Mouse (Mus musculus) liver, adult (tissue): ENCODE data around the gene Tomm40l.

Experiments
- GATA4 ChIP-seq: IDR thresholded peaks from 2 replicates; pipeline ENCODE4 v1.6.1; 2014; ENCODE audit warnings: mild to moderate bottlenecking, low read length; ENCODE audit not compliant: insufficient replicate concordance

Gene Tomm40l

GRCm38 (mm10) chr1:171256937-171257548 lies 34.7 kb upstream of the Tomm40l start:
- no peak for TF ChIP-seq GATA4

- TF ChIP-seq GATA4, result no peak
These were observed 33.9 kb upstream of the Tomm40l start for GRCm38 (mm10) chr1:171256095-171256818.

DNA sequence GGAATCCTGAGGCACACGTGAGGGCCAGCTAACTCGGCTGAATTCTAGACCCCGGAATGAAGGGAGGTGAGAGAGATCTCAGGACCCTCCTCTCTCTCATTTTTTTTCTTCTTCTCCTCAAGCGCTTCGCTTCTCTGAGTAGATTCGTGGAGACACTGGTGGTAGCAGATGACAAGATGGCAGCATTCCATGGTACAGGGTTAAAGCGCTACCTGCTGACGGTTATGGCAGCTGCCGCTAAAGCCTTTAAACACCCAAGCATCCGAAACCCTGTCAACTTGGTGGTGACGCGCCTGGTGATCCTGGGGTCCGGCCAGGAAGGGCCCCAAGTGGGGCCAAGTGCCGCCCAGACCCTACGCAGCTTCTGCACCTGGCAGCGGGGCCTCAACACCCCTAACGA lies 30.1 kb upstream of the Tomm40l start:
- no peak for TF ChIP-seq GATA4

DNA sequence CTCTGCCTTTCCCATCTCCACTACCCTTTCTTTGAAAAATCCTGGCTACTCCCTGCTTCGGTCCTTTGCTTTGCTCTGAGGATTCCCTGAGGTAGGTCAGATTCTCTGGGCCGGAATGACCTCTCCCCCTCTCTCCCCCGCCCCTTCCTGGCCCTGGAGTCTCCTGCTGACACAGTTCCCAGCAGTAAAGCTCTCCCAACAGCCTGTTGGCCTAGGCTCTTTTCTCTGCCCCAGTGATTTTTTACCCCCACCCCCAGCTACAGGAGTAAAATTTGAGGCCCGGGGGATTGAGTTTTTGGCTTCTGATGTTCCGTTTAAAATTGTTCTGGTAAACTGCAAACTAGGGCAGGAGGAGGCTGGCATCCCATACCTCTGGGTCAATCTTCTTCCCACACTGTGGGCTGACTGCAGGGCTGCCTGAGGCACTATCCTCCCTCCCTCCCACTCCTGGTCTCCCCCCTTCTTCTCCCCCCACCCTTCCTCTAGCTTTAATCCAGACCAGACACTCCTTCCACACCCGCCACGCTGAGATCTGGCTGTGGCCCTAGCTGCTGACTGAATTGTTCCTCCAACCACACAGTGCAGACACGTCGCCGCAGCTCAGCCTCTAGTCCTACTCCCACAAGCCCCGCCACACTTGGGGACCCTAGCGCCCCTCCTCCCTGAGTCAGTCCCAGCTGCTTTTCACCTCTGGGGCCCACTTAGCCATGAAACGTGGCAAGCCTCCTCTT lies 29.4 kb upstream of the Tomm40l start:
- TF ChIP-seq GATA4, result no peak

GRCm38 (mm10) chr1:171250680-171251593 lies 28.6 kb upstream of the Tomm40l start, which contains the start of gene Ndufs2:
TSS of gene Ndufs2 (minus strand) at chr1:171251388.
- no peak for TF ChIP-seq GATA4

GRCm38 (mm10) chr1:171249913-171250600 lies 27.7 kb upstream of the Tomm40l start, which contains the start of gene Adamts4:
TSS of gene Adamts4 (plus strand) at chr1:171250421.
- no peak for TF ChIP-seq GATA4

- no peak for TF ChIP-seq GATA4
These were observed 26.3 kb upstream of the Tomm40l start for GRCm38 (mm10) chr1:171248386-171249226.

GRCm38 (mm10) chr1:171247916-171248315 lies 25.6 kb upstream of the Tomm40l start:
- no peak for TF ChIP-seq GATA4

GRCm38 (mm10) chr1:171247453-171247841 lies 25.1 kb upstream of the Tomm40l start:
- no peak for TF ChIP-seq GATA4

GRCm38 (mm10) chr1:171246709-171247452 lies 24.6 kb upstream of the Tomm40l start:
- TF ChIP-seq GATA4, result peak; percentile 99; the same call in 1 of the 2 replicates

DNA sequence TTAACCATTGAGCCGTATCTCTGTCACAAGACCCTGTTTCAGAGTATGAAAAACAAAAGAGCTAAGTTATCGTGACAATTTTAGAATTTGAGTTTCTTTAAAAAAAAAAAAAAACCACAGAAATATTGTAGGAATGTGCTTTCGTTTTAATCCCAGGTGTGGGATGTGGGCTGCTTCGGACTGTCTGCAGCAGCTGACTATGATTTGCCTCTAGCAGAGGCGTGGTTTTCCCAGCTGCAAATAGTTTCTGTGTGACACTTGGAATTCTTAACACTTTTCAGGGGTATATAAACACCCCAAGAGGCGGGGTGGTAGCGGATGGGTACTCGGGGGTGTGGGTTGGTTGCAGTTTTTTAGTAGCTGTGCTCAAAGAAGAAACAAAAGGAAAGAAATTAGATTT lies 23.0 kb upstream of the Tomm40l start:
- no peak for TF ChIP-seq GATA4

- TF ChIP-seq GATA4, result no peak
These were observed 18.6 kb upstream of the Tomm40l start for GRCm38 (mm10) chr1:171240911-171241310.

DNA sequence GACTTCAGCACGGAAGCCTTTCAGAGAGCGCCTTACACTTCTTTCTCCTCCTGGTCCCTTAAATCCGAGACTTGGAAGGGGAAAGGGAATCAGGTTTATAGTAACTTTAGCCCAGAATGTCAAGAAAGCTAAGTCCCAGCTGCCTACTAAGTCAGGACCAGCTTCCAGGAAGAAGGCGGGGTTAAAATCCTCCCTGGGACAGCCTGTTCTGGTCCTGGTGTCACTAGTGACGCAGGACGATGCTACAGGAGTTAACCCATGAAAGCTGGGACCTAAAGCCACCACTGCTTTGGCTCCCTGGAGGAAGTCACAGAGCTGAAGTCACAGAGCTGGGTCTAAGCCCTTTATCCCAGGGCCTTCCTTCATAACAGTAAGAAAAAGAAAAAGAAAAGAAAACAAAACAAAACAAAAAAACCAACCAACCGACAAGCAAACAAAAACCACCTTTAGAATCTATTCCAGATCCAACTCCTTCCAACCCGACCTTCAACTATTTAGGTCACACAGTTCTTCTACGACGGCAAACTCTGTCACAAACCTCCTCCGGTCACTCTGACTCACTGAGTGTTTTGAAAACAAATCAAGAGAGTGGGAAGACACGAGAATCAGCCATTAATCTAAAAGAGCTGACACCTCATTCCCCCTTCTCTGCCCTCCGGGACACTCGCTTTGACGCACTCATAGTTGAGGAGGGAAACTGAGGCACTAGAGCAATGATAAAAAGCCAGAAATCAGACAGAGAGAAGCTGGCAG lies 17.9 kb upstream of the Tomm40l start:
- no peak for TF ChIP-seq GATA4
